Comparison of ENCODE assay signal across 9 mouse cellular contexts in the genomic region with DNA sequence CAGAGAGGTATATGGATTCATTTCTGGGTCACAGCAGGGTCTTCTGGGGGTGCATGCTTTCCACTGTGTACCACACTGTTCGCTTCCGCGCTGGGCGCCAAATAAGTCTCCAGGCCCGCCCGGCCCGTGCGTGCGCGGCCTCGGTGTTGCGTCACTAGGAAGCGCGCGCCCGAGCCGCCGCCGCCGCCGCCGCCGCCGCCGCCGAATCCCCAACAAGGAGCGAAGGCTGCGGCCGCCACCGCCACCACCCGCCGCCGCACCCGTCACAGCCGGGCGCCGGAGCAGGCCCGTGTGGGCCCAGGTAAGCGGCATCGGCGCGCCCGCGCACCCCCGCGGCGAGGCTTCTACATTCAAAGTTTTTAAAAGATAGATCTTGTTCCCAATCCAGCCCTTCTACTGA. TPM values are rescaled to one million over a fixed set of nuclear protein-coding genes. Genes with fewer than 3 reads are reported as not detected.
A peak's percentile ranks its signal among the peaks of the same experiment; 100 is the strongest.
DNase-seq lines count a peak whose midpoint lies in the region; ATAC-seq and TF ChIP-seq lines count a peak whose summit lies in the region.
"Not testable (repeated sequence)": the region's sequence is repeated elsewhere in the genome, so short reads cannot be mapped to it uniquely, and the experiment has no call there.
"Had no signal": no experiment of that assay in that cellular context is flagged by ENCODE, and none has a peak within 500 bp of the region (broad histone marks: within the 10 kb centered on the region; RNA-seq: fewer than 3 reads in every experiment).

No protein-coding gene starts in this region.

- peak overlapping the region; percentile 10; the same call in 1 of the 2 replicates for H3K4me3 ChIP-seq in hindbrain, embryonic 14.5 days (replicated peaks; ENCODE audit: low read length)
- peak overlapping the region; percentile 23 for H3K4me3 ChIP-seq in lung, embryonic 14.5 days (ENCODE audit: low read depth, low read length)
- peak overlapping the region; percentile 18; the same call in 1 of the 2 replicates for H3K4me3 ChIP-seq in neural tube, embryonic 14.5 days (ENCODE audit: low read depth, low read length)

- not testable (repeated sequence) for H3K36me3 ChIP-seq in hindbrain, embryonic 14.5 days (replicated peaks; ENCODE audit: control insufficient read depth, insufficient read depth); lung, embryonic 14.5 days (ENCODE audit: insufficient read depth); neural tube, embryonic 14.5 days (ENCODE audit: control insufficient read depth, insufficient read depth, low read length)

- WGBS in hindbrain, embryonic 14.5 days: 38% methylated on average over 40 of the region's 47 CpGs
- 42% methylated on average over 36 of the region's 47 CpGs for WGBS in lung, embryonic 14.5 days
- 45% methylated on average over 38 of the region's 47 CpGs for WGBS in neural tube, embryonic 14.5 days

- H3K27me3 ChIP-seq in hindbrain, embryonic 14.5 days (ENCODE audit: control insufficient read depth, insufficient read depth, low read length); lung, embryonic 14.5 days (ENCODE audit: insufficient read depth, low read length); neural tube, embryonic 14.5 days (ENCODE audit: control insufficient read depth, insufficient read depth, low read length): not testable (repeated sequence)

- intact Hi-C loops in gastrocnemius, postnatal 36 days (cut with DNase I): not testable (repeated sequence)

- not testable (repeated sequence) for TF ChIP-seq CTCF in lung, embryonic 14.5 days (IDR thresholded peaks at IDR 0.05; ENCODE audit: low read depth)

- DNase-seq in T-cell, adult 2 months (ENCODE audit: low spot score): peak; percentile 54
- peak; percentile 18 to 24 for DNase-seq in cerebellum, postnatal 4 days (ENCODE audit: low spot score in 2 of 2)
- peak; percentile 3 to 34 for DNase-seq in gastrocnemius, postnatal 36 days
- DNase-seq in hindbrain, embryonic 14.5 days (ENCODE audit: low spot score); lung, embryonic 14.5 days: not testable (repeated sequence)
- peak; percentile 26 to 45 for DNase-seq in layer of hippocampus, postnatal 10 days (ENCODE audit: low spot score in 2 of 2)
- peak; percentile 9 to 26 for DNase-seq in thymus, adult 18-20 months

- not testable (repeated sequence) for H3K9me3 ChIP-seq in hindbrain, embryonic 14.5 days (ENCODE audit: control insufficient read depth, low read length); lung, embryonic 14.5 days (ENCODE audit: low read depth, low read length); neural tube, embryonic 14.5 days (ENCODE audit: control insufficient read depth, low read length)

- peak; percentile 97 for ATAC-seq in hindbrain, embryonic 14.5 days (ENCODE audit: low FRiP score)
- ATAC-seq in lung, embryonic 14.5 days (ENCODE audit: insufficient read depth): peak; percentile 99
- ATAC-seq in neural tube, embryonic 14.5 days (ENCODE audit: low read depth): peak; percentile 98

- H3K9ac ChIP-seq in hindbrain, embryonic 14.5 days; neural tube, embryonic 14.5 days (replicated peaks; ENCODE audit: low read depth, low read length): not testable (repeated sequence)
- H3K9ac ChIP-seq in lung, embryonic 14.5 days: peak overlapping the region; percentile 36; the same call in 1 of the 2 replicates

- not testable (repeated sequence) for H3K4me1 ChIP-seq in hindbrain, embryonic 14.5 days (replicated peaks; ENCODE audit: control insufficient read depth, insufficient read depth, low read length); lung, embryonic 14.5 days (ENCODE audit: insufficient read depth); neural tube, embryonic 14.5 days (ENCODE audit: control insufficient read depth, insufficient read depth, low read length)

- not testable (repeated sequence) for H3K27ac ChIP-seq in hindbrain, embryonic 14.5 days; lung, embryonic 14.5 days (ENCODE audit: low read depth); neural tube, embryonic 14.5 days (ENCODE audit: low read depth, low read length)

- H3K4me2 ChIP-seq in hindbrain, embryonic 14.5 days (replicated peaks): peak overlapping the region; percentile 38
- peak overlapping the region; percentile 42; the same call in 1 of the 2 replicates for H3K4me2 ChIP-seq in lung, embryonic 14.5 days
- H3K4me2 ChIP-seq in neural tube, embryonic 14.5 days (ENCODE audit: low read depth, low read length): 0 out of 2 replicates have a peak overlapping the region, but pooled peaks have one; percentile 23

RNA-seq across cellular contexts. Expression of gene Gm21119, which starts 57.1 kb away (rescaled TPM):
- under 1 TPM; 0.10 to 0.32 TPM for total RNA-seq in gastrocnemius, postnatal 36 days (2021)
- polyA plus RNA-seq in hindbrain, embryonic 14.5 days (2014; fragmentation: Nextera tagmentation; extraction: Ambion mirVana): 0.21 and 0.27 TPM in 2 replicates
- total RNA-seq in layer of hippocampus, postnatal 10 days (2021): 1 to 10 TPM in 1 of 2 experiments, under 1 TPM in 1; 0.71 to 1.3 TPM
- 0.24 and 0.80 TPM in 2 replicates for polyA plus RNA-seq in lung, embryonic 14.5 days (2014; fragmentation: Nextera tagmentation; extraction: Ambion mirVana)
- polyA plus RNA-seq in neural tube, embryonic 14.5 days (2014; fragmentation: Nextera tagmentation; extraction: Ambion mirVana): 0.33 TPM in 1 of 2 replicates, not detected in the other
- polyA plus RNA-seq: myocyte had no signal
